Mouse (Mus musculus) ES-Bruce4 (cell line): ENCODE results near the gene Sgpl1. TPM values are rescaled to one million over a fixed set of nuclear protein-coding genes. Genes with fewer than 3 reads are reported as not detected.

Experiments used
- H3K27ac ChIP-seq: 2 replicates; pipeline ENCODE4 v1.5.1; 2012; ENCODE audit warnings: low read length, inconsistent platforms; ENCODE audit not compliant: insufficient read depth
- H3K27me3 ChIP-seq: 2 replicates; pipeline ENCODE4 v1.6.1; 2012; ENCODE audit warnings: mild to moderate bottlenecking, low read length, inconsistent platforms; ENCODE audit not compliant: control insufficient read depth, poor library complexity, insufficient read depth, severe bottlenecking
- H3K36me3 ChIP-seq: 2 replicates; pipeline ENCODE4 v1.6.1; 2012; ENCODE audit warnings: inconsistent platforms, mild to moderate bottlenecking, low read length, moderate library complexity; ENCODE audit not compliant: control insufficient read depth, poor library complexity, insufficient read depth, severe bottlenecking
- H3K4me1 ChIP-seq: one replicate; pipeline ENCODE4 v1.8.1; 2011; ENCODE audit warnings: low read length; ENCODE audit not compliant: control insufficient read depth, insufficient read depth
- H3K4me3 ChIP-seq: 2 replicates; pipeline ENCODE4 v1.5.1; 2011; ENCODE audit warnings: low read depth, mild to moderate bottlenecking, low read length
- H3K9ac ChIP-seq: 2 replicates; pipeline ENCODE4 v1.6.1; 2012; ENCODE audit warnings: low read depth, mild to moderate bottlenecking, inconsistent platforms; ENCODE audit not compliant: poor library complexity, severe bottlenecking
- H3K9me3 ChIP-seq: replicated peaks from 2 replicates; pipeline ENCODE4 v1.6.1; 2012; ENCODE audit warnings: mild to moderate bottlenecking, low read length, inconsistent platforms; ENCODE audit not compliant: control insufficient read depth, poor library complexity, insufficient read depth, severe bottlenecking
- CTCF ChIP-seq: IDR thresholded peaks from one replicate; pipeline ENCODE4 v1.8.1; 2011; ENCODE audit warnings: low read depth, low read length
- EP300 ChIP-seq: IDR thresholded peaks from 2 replicates; pipeline ENCODE4 v1.6.1; 2011; ENCODE audit warnings: low read depth, low read length; ENCODE audit not compliant: insufficient read depth
- POLR2A ChIP-seq: IDR thresholded peaks from one replicate; pipeline ENCODE4 v1.8.1; 2011; ENCODE audit warnings: low read length; ENCODE audit not compliant: insufficient read depth
- polyA plus RNA-seq: library from polyadenylated mRNA; stranded (reverse); fragments of >200 nt; gene quantifications from 2 replicates; pipeline ENCODE4 v1.2.4, GENCODE M21; 2011; ENCODE audit warnings: low read depth; ENCODE audit not compliant: missing spikeins, insufficient read depth, insufficient read length

The Sgpl1 gene
- polyA plus RNA-seq, 1 experiment, result 73.7 TPM

- H3K9me3 ChIP-seq, result no peaks in the 10 kb centered on the region
- no peaks in the 10 kb centered on the region for H3K27me3 ChIP-seq
- H3K9ac ChIP-seq, result no peak overlapping the region
- no peaks in the 10 kb centered on the region for H3K4me1 ChIP-seq
- H3K4me3 ChIP-seq, result no peak overlapping the region
- no peaks in the 10 kb centered on the region for H3K36me3 ChIP-seq
- H3K27ac ChIP-seq, result no peak overlapping the region
- TF ChIP-seq EP300 (no peak), CTCF (no peak), POLR2A (no peak)
Measured at GRCm38 (mm10) chr10:61174711-61175441, 27.4 kb upstream of the Sgpl1 start.

GRCm38 (mm10) chr10:61172496-61172895, 25.0 kb upstream of the Sgpl1 start:
- H3K4me3 ChIP-seq, result no peak overlapping the region
- peak; percentile 17 for TF ChIP-seq CTCF
- TF ChIP-seq EP300, result no peak
- no peak for TF ChIP-seq POLR2A
- H3K9me3 ChIP-seq, result no peaks in the 10 kb centered on the region
- no peaks in the 10 kb centered on the region for H3K27me3 ChIP-seq
- no peak overlapping the region for H3K27ac ChIP-seq
- no peak overlapping the region for H3K9ac ChIP-seq
- no peaks in the 10 kb centered on the region for H3K36me3 ChIP-seq
- no peaks in the 10 kb centered on the region for H3K4me1 ChIP-seq

GRCm38 (mm10) chr10:61171654-61172053, 24.2 kb upstream of the Sgpl1 start, which contains the start of gene Tbata:
Tbata (plus strand) TSS chr10:61171954.
- Histone ChIP-seq H3K4me3 (no peak within 1 kb of the TSS), H3K9ac (no peak within 1 kb of the TSS), H3K4me1 (no peaks in the 10 kb centered on the region), H3K36me3 (no peaks in the 10 kb centered on the region), H3K9me3 (no peaks in the 10 kb centered on the region), H3K27me3 (no peaks in the 10 kb centered on the region), H3K27ac (no peak within 1 kb of the TSS)
- TF ChIP-seq POLR2A (no peak), CTCF (no peak), EP300 (no peak)

- no peaks in the 10 kb centered on the region for H3K27me3 ChIP-seq
- TF ChIP-seq EP300 (no peak), CTCF (no peak), POLR2A (no peak)
- H3K9me3 ChIP-seq, result no peaks in the 10 kb centered on the region
- H3K36me3 ChIP-seq, result no peaks in the 10 kb centered on the region
- H3K4me1 ChIP-seq, result no peaks in the 10 kb centered on the region
- no peak overlapping the region for H3K27ac ChIP-seq
- no peak overlapping the region for H3K9ac ChIP-seq
- no peak overlapping the region for H3K4me3 ChIP-seq
Measured at GRCm38 (mm10) chr10:61168393-61168792, 20.9 kb upstream of the Sgpl1 start.

- no peaks in the 10 kb centered on the region for H3K36me3 ChIP-seq
- no peak overlapping the region for H3K9ac ChIP-seq
- H3K27me3 ChIP-seq, result no peaks in the 10 kb centered on the region
- H3K27ac ChIP-seq, result no peak overlapping the region
- H3K9me3 ChIP-seq, result no peaks in the 10 kb centered on the region
- H3K4me1 ChIP-seq, result peaks cover under 1% of the 10 kb centered on the region
- no peak for TF ChIP-seq POLR2A
- TF ChIP-seq EP300, result no peak
- no peak for TF ChIP-seq CTCF
- H3K4me3 ChIP-seq, result no peak overlapping the region
Measured at GRCm38 (mm10) chr10:61167333-61168096, 20.0 kb upstream of the Sgpl1 start.

GRCm38 (mm10) chr10:61162366-61162765, 14.9 kb upstream of the Sgpl1 start:
- Histone ChIP-seq H3K4me3 (no peak overlapping the region), H3K27ac (no peak overlapping the region), H3K27me3 (no peaks in the 10 kb centered on the region), H3K4me1 (peaks cover 6% of the 10 kb centered on the region), H3K9ac (no peak overlapping the region), H3K36me3 (no peaks in the 10 kb centered on the region), H3K9me3 (no peaks in the 10 kb centered on the region)
- TF ChIP-seq CTCF (no peak), POLR2A (no peak), EP300 (peak; percentile 61; the same call in 1 of the 2 replicates)
